ENCODE assay signal across 9 mouse cellular contexts in the genomic region with DNA sequence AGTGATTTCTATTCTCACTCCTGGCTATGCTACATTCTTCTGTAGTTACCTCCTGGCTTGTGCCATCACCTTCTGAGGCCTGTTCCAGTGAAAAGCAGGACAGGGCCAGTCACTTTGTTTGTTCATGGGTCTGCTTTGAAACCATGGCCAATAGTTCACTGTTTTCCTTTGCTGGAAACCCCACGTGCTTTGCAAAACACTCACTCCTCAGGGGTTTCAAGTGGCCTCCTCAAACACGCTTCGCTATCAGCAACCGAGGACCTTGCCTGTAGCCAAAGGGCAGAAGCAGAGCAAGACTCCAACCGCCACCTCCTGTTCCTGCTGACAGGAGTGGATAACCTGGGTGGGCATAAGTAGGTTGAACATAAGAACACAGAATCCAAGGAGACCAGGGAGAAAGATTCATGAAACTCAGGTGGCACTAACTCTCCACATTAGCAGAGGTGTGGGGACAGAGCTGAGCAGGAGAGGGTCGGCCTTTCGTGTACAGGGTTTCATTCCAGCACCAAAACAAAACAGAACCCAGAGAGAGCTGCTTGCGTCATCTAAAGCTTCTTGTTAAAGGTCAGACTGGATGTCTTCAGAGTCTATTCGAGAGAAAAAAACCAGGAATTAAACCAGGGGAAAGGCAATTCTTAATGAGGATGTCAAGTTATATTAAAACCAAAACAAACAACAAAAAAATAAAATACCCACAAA. TPM values are rescaled to one million over a fixed set of nuclear protein-coding genes. Genes with fewer than 3 reads are reported as not detected.
DNase-seq lines count a peak whose midpoint lies in the region; ATAC-seq and TF ChIP-seq lines count a peak whose summit lies in the region.
"Had no signal": no experiment of that assay in that cellular context is flagged by ENCODE, and none has a peak within 500 bp of the region (broad histone marks: within the 10 kb centered on the region; RNA-seq: fewer than 3 reads in every experiment).

No protein-coding gene starts in this region.

- H3K27ac ChIP-seq in heart, adult 2 months: peak overlapping the region; percentile 72
- no peak overlapping the region for H3K27ac ChIP-seq in intestine, postnatal 0 days (ENCODE audit: low read depth, low read length)
- H3K27ac ChIP-seq in lung, embryonic 15.5 days: peak overlapping the region; percentile 81
- no peak overlapping the region for H3K27ac ChIP-seq in forebrain, embryonic 13.5 days
- H3K27ac ChIP-seq: embryonic facial prominence, embryonic 12.5 days had no signal

- ATAC-seq in intestine, postnatal 0 days: peak; percentile 17; the same call in 1 of the 2 replicates
- ATAC-seq in lung, embryonic 15.5 days (ENCODE audit: borderline replicate concordance, extremely low read depth, low FRiP score, low TSS enrichment): peak; percentile 40
- ATAC-seq in forebrain, embryonic 13.5 days: no peak

- no peaks in the 10 kb centered on the region for H3K27me3 ChIP-seq in heart, adult 2 months (ENCODE audit: control insufficient read depth, insufficient read depth, low read length)
- H3K27me3 ChIP-seq in intestine, postnatal 0 days (replicated peaks; ENCODE audit: control insufficient read depth, insufficient read depth, low read length): no peaks in the 10 kb centered on the region
- H3K27me3 ChIP-seq in lung, embryonic 15.5 days: no peaks in the 10 kb centered on the region
- no peaks in the 10 kb centered on the region for H3K27me3 ChIP-seq in forebrain, embryonic 13.5 days
- H3K27me3 ChIP-seq: embryonic facial prominence, embryonic 12.5 days had no signal

- TF ChIP-seq POLR2A in heart, adult 2 months (IDR thresholded peaks at IDR 0.05; ENCODE audit: insufficient read depth, low read depth, low read length): 0 out of 2 replicates have a peak, but pooled peaks have one; percentile 42

- intact Hi-C loops in heart, adult 2 months (cut with DNase I): no loop called here

- no peak for TF ChIP-seq CTCF in heart, adult 2 months (IDR thresholded peaks at IDR 0.05)
- no peak for TF ChIP-seq CTCF in intestine, postnatal 0 days (IDR thresholded peaks at IDR 0.05; ENCODE audit: low read depth)

- H3K9me3 ChIP-seq in intestine, postnatal 0 days (ENCODE audit: control insufficient read depth): no peaks in the 10 kb centered on the region
- H3K9me3 ChIP-seq in lung, embryonic 15.5 days: no peaks in the 10 kb centered on the region
- H3K9me3 ChIP-seq in forebrain, embryonic 13.5 days (replicated peaks): no peaks in the 10 kb centered on the region
- H3K9me3 ChIP-seq: embryonic facial prominence, embryonic 12.5 days had no signal

- peaks cover 35% of the 10 kb centered on the region for H3K4me1 ChIP-seq in heart, adult 2 months (ENCODE audit: control insufficient read depth, insufficient read depth, low read length)
- H3K4me1 ChIP-seq in intestine, postnatal 0 days (replicated peaks; ENCODE audit: control insufficient read depth, insufficient read depth, low read length): peaks cover 5% of the 10 kb centered on the region
- H3K4me1 ChIP-seq in lung, embryonic 15.5 days: peaks cover 46% of the 10 kb centered on the region
- H3K4me1 ChIP-seq in forebrain, embryonic 13.5 days: peaks cover 21% of the 10 kb centered on the region

- no peak overlapping the region for H3K4me2 ChIP-seq in intestine, postnatal 0 days (replicated peaks; ENCODE audit: low read depth)
- 0 out of 2 replicates have a peak overlapping the region, but pooled peaks have one; percentile 0 for H3K4me2 ChIP-seq in lung, embryonic 15.5 days
- no peak overlapping the region for H3K4me2 ChIP-seq in forebrain, embryonic 13.5 days
- H3K4me2 ChIP-seq: embryonic facial prominence, embryonic 12.5 days had no signal

- no peak for DNase-seq in heart, adult 2 months
- no peak for DNase-seq in heart, adult 9 months (ENCODE audit: low spot score in 2 of 2)
- DNase-seq in adipocyte (ENCODE audit: low spot score): peak; percentile 78
- no peak for DNase-seq in frontal cortex, postnatal 25 days (ENCODE audit: low spot score in 2 of 2)
- no peak for DNase-seq in cerebellum, postnatal 36 days

- H3K36me3 ChIP-seq in heart, adult 2 months (ENCODE audit: control insufficient read depth, insufficient read depth, low read length): peaks cover 60% of the 10 kb centered on the region
- peaks cover 25% of the 10 kb centered on the region; the same call in 1 of the 2 replicates for H3K36me3 ChIP-seq in intestine, postnatal 0 days (ENCODE audit: control insufficient read depth, insufficient read depth)
- H3K36me3 ChIP-seq in lung, embryonic 15.5 days: no peaks in the 10 kb centered on the region
- no peaks in the 10 kb centered on the region for H3K36me3 ChIP-seq in forebrain, embryonic 13.5 days (ENCODE audit: poor library complexity, severe bottlenecking)
- H3K36me3 ChIP-seq: embryonic facial prominence, embryonic 12.5 days had no signal

- no peaks in the 10 kb centered on the region for H3K79me2 ChIP-seq in heart, adult 2 months (replicated peaks; ENCODE audit: control insufficient read depth, insufficient read depth, low read length)

- TF ChIP-seq EP300 in heart, adult 2 months (IDR thresholded peaks at IDR 0.05; ENCODE audit: insufficient read depth, low read depth, low read length): 0 out of 2 replicates have a peak, but pooled peaks have one; percentile 59

- WGBS in heart, adult 2 months: 42% methylated on average over 9 of the region's 9 CpGs
- WGBS in intestine, postnatal 0 days: 39% methylated on average over 9 of the region's 9 CpGs
- WGBS in lung, embryonic 15.5 days: 41% methylated on average over 9 of the region's 9 CpGs
- WGBS in forebrain, embryonic 13.5 days: 74% methylated on average over 9 of the region's 9 CpGs

- H3K4me3 ChIP-seq in heart, adult 2 months: no peak overlapping the region
- no peak overlapping the region for H3K4me3 ChIP-seq in intestine, postnatal 0 days (ENCODE audit: low read depth, low read length)
- no peak overlapping the region for H3K4me3 ChIP-seq in lung, embryonic 15.5 days
- no peak overlapping the region for H3K4me3 ChIP-seq in forebrain, embryonic 13.5 days
- H3K4me3 ChIP-seq: embryonic facial prominence, embryonic 12.5 days had no signal

- peak overlapping the region; percentile 21 for H3K9ac ChIP-seq in heart, adult 2 months (ENCODE audit: low read depth, low read length)
- no peak overlapping the region for H3K9ac ChIP-seq in intestine, postnatal 0 days (ENCODE audit: low read depth, low read length)
- H3K9ac ChIP-seq in lung, embryonic 15.5 days: no peak overlapping the region
- H3K9ac ChIP-seq in forebrain, embryonic 13.5 days: no peak overlapping the region
- H3K9ac ChIP-seq: embryonic facial prominence, embryonic 12.5 days had no signal

RNA-seq across cellular contexts. Expression of gene Frmd8, which starts 47.5 kb away (rescaled TPM):
- total RNA-seq in heart, adult 2 months (2021): 1 to 10 TPM; 7.7 to 8.4 TPM
- 7.0 and 9.3 TPM in 2 replicates for polyA plus RNA-seq in heart, adult 2 months (2012; rRNA removed)
- polyA plus RNA-seq in intestine, postnatal 0 days (2015; fragmentation: Nextera tagmentation; extraction: Ambion mirVana): 21.7 and 24.0 TPM in 2 replicates
- polyA plus RNA-seq in lung, embryonic 15.5 days (2015; fragmentation: Nextera tagmentation; extraction: Ambion mirVana): 50.7 and 53.0 TPM in 2 replicates
- polyA plus RNA-seq in forebrain, embryonic 13.5 days (2015; fragmentation: Nextera tagmentation; extraction: Ambion mirVana): 21.7 and 26.2 TPM in 2 replicates

RNA-seq across cellular contexts. Expression of gene Slc25a45, which starts 50.0 kb away (rescaled TPM):
- total RNA-seq in heart, adult 2 months (2021): 1 to 10 TPM; 2.8 TPM
- 7.9 and 8.2 TPM in 2 replicates for polyA plus RNA-seq in heart, adult 2 months (2012; rRNA removed)
- 3.8 and 4.0 TPM in 2 replicates for polyA plus RNA-seq in intestine, postnatal 0 days (2015; fragmentation: Nextera tagmentation; extraction: Ambion mirVana)
- polyA plus RNA-seq in lung, embryonic 15.5 days (2015; fragmentation: Nextera tagmentation; extraction: Ambion mirVana): 4.2 and 5.6 TPM in 2 replicates
- 1.2 and 1.4 TPM in 2 replicates for polyA plus RNA-seq in forebrain, embryonic 13.5 days (2015; fragmentation: Nextera tagmentation; extraction: Ambion mirVana)

RNA-seq across cellular contexts. Expression of gene Scyl1, which starts 56.4 kb away (rescaled TPM):
- 10 to 100 TPM; 57.2 to 70.0 TPM for total RNA-seq in heart, adult 2 months (2021)
- polyA plus RNA-seq in heart, adult 2 months (2012; rRNA removed): 95.6 and 113 TPM in 2 replicates
- 43.8 and 48.8 TPM in 2 replicates for polyA plus RNA-seq in intestine, postnatal 0 days (2015; fragmentation: Nextera tagmentation; extraction: Ambion mirVana)
- 76.1 and 83.6 TPM in 2 replicates for polyA plus RNA-seq in lung, embryonic 15.5 days (2015; fragmentation: Nextera tagmentation; extraction: Ambion mirVana)
- 56.4 and 62.6 TPM in 2 replicates for polyA plus RNA-seq in forebrain, embryonic 13.5 days (2015; fragmentation: Nextera tagmentation; extraction: Ambion mirVana)

Comparison
In these comparisons a context has a peak if more than half of its experiments do, and no peak if none do; other contexts are left out.
1. H3K27ac ChIP-seq: peak in heart, adult 2 months (single experiment) and lung, embryonic 15.5 days (single experiment); none in intestine, postnatal 0 days (single experiment) and forebrain, embryonic 13.5 days (single experiment).